Mouse (Mus musculus) kidney, postnatal 0 days (tissue): Measurements from ENCODE around the gene Frmd8. TPM values are rescaled to one million over a fixed set of nuclear protein-coding genes. Genes with fewer than 3 reads are reported as not detected.

Source experiments
- ATAC-seq: fragments of 200-750 bp; cut with Nextera tagmentation; replicated peaks from 2 replicates; pipeline ENCODE4 v1.8.0; 2017; ENCODE audit warnings: low read depth, moderate number of reproducible peaks, moderate TSS enrichment, moderate library complexity; ENCODE audit not compliant: low FRiP score
- DNase-seq: peaks from one replicate; pipeline ENCODE4 v3.0.0-alpha.2; 2016; ENCODE audit warnings: low spot score
- H3K27ac ChIP-seq: fragments of 300-500 bp; sonication (generic); 2 replicates; pipeline ENCODE4 v1.5.1; 2014; ENCODE audit warnings: mild to moderate bottlenecking
- H3K27me3 ChIP-seq: fragments of 300-500 bp; sonication (generic); 2 replicates; pipeline ENCODE4 v1.6.1; 2014; ENCODE audit warnings: low read length, mixed read lengths; ENCODE audit not compliant: insufficient read depth
- H3K36me3 ChIP-seq: fragments of 300-500 bp; sonication (generic); 2 replicates; pipeline ENCODE4 v1.6.1; 2014; ENCODE audit warnings: low read length, mixed read lengths; ENCODE audit not compliant: insufficient read depth
- H3K4me1 ChIP-seq: fragments of 300-500 bp; sonication (generic); replicated peaks from 2 replicates; pipeline ENCODE4 v1.6.1; 2014; ENCODE audit warnings: antibody characterized with exemption, low read length, mixed read lengths; ENCODE audit not compliant: insufficient read depth
- H3K4me2 ChIP-seq: fragments of 300-500 bp; sonication (generic); 2 replicates; pipeline ENCODE4 v1.6.1; 2014; ENCODE audit warnings: mild to moderate bottlenecking, low read length, moderate library complexity, mixed read lengths
- H3K4me3 ChIP-seq: fragments of 300-500 bp; sonication (generic); replicated peaks from 2 replicates; pipeline ENCODE4 v1.5.1; 2014; ENCODE audit warnings: low read depth, low read length
- H3K9ac ChIP-seq: fragments of 300-500 bp; sonication (generic); 2 replicates; pipeline ENCODE4 v1.6.1; 2014; ENCODE audit warnings: low read depth, low read length
- H3K9me3 ChIP-seq: fragments of 300-500 bp; sonication (generic); replicated peaks from 2 replicates; pipeline ENCODE4 v1.6.1; 2016; ENCODE audit warnings: low read length, inconsistent platforms, mixed read lengths
- CTCF ChIP-seq: IDR thresholded peaks from 2 replicates; pipeline ENCODE4 v1.5.1; 2016; ENCODE audit warnings: antibody characterized with exemption, low read depth, mild to moderate bottlenecking, moderate library complexity
- WGBS: fragments of 180-500 bp; shearing (Covaris S2); extraction: QIAGEN DNeasy Blood & Tissue Kit; methylation state at CpG from one replicate; pipeline ENCODE4 v1.1.7; 2014; 5-methylcytosine and 5-hydroxymethylcytosine counted together
- polyA plus RNA-seq: library from polyadenylated mRNA; unstranded; fragments of >200 nt; fragmentation: Nextera tagmentation; extraction: Ambion mirVana; gene quantifications from 2 replicates; pipeline ENCODE4 v1.2.1, GENCODE M21; 2015

Gene Frmd8
- polyA plus RNA-seq, 1 experiment from 2014 or later = 31.6 TPM

DNA sequence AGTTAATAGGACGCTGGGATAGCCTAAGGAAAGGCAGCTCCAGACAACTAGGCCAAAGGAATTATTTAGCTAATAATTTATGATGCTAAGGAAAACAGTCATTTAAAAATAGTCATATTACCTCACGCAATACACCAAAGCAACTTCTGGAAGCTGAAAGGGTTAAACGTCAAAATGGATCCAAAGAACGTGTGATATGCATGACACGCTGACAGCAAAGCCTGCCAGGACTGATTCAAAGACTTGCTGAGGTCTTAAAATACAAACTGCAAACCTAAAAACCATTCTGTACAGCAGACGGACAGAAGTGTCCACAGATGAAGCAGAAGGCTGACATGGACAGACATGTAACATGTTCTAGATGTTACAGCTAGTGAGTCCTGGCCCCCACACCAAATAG is 42.7 kb downstream of the Frmd8 start:
- no peak for TF ChIP-seq CTCF
- WGBS = 67% methylated on average over 6 of the region's 6 CpGs
- Histone ChIP-seq H3K36me3 (0 out of 2 replicates have a peak, but pooled peaks cover 4% of the 10 kb centered on the region), H3K4me2 (no peak overlapping the region), H3K9me3 (no peaks in the 10 kb centered on the region), H3K27ac (peak overlapping the region; percentile 27), H3K27me3 (no peaks in the 10 kb centered on the region), H3K9ac (no peak overlapping the region), H3K4me3 (no peak overlapping the region), H3K4me1 (no peaks in the 10 kb centered on the region)
- DNase-seq (no peak), ATAC-seq (no peak)

DNA sequence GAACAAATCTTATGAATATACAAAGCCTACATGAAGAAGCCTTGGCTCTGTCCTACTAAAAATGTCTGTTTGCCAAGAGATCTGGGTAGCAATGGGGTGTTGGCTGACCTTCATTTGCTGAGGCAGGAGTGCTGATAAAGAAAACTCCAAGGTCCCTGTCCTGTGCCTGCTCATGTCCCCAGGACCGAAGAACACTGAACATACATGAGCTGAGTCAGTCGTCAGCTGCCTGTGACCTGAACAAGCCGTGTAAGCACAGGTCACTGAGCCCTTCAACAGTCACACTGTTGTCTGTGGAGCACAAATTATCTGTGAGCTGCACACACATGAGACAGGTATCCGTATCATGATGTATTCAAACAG is 43.1 kb downstream of the Frmd8 start:
- Histone ChIP-seq H3K36me3 (0 out of 2 replicates have a peak, but pooled peaks cover 4% of the 10 kb centered on the region), H3K9ac (no peak overlapping the region), H3K27ac (peak overlapping the region; percentile 27), H3K4me3 (no peak overlapping the region), H3K4me1 (no peaks in the 10 kb centered on the region), H3K4me2 (no peak overlapping the region), H3K9me3 (no peaks in the 10 kb centered on the region), H3K27me3 (no peaks in the 10 kb centered on the region)
- no peak for DNase-seq
- ATAC-seq = no peak
- no peak for TF ChIP-seq CTCF
- 78% methylated on average over 4 of the region's 4 CpGs for WGBS

GRCm38 (mm10) chr19:5831224-5831957 is 43.7 kb downstream of the Frmd8 start:
- 0 out of 2 replicates have a peak, but pooled peaks cover 4% of the 10 kb centered on the region for H3K36me3 ChIP-seq
- 76% methylated on average over 11 of the region's 11 CpGs for WGBS
- H3K9ac ChIP-seq = no peak overlapping the region
- H3K27me3 ChIP-seq = no peaks in the 10 kb centered on the region
- ATAC-seq = peak; percentile 25
- no peak for DNase-seq
- H3K27ac ChIP-seq = peak overlapping the region; percentile 27
- H3K9me3 ChIP-seq = no peaks in the 10 kb centered on the region
- H3K4me3 ChIP-seq = no peak overlapping the region
- no peaks in the 10 kb centered on the region for H3K4me1 ChIP-seq
- no peak for TF ChIP-seq CTCF
- H3K4me2 ChIP-seq = no peak overlapping the region

DNA sequence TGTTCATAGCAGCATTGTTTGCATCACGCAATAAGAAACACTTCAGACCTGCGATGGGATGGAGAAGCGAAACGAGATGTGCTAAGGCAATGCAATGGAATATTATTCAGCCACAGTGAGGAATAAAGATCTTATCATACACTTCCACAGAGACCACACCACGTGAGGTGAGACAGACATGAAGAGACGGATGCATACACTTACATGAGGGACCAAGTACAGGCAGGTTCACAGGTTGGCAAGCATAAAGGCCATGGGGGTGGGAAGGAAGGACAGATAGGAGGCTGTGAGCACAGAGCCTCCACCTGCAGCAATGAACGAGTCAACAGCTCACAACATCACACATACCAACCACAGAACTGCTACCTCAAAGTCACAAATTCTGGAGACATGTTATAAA is 44.3 kb downstream of the Frmd8 start:
- Histone ChIP-seq H3K36me3 (0 out of 2 replicates have a peak, but pooled peaks cover 10% of the 10 kb centered on the region), H3K4me2 (no peak overlapping the region), H3K4me1 (no peaks in the 10 kb centered on the region), H3K27me3 (no peaks in the 10 kb centered on the region), H3K4me3 (no peak overlapping the region), H3K9ac (no peak overlapping the region), H3K9me3 (no peaks in the 10 kb centered on the region), H3K27ac (no peak overlapping the region; the same call in 1 of the 2 replicates)
- DNase-seq (no peak), ATAC-seq (no peak)
- no peak for TF ChIP-seq CTCF
- WGBS = 87% methylated on average over 7 of the region's 7 CpGs

- 71% methylated on average over 19 of the region's 19 CpGs for WGBS
- no peak for DNase-seq
- Histone ChIP-seq H3K9ac (no peak overlapping the region), H3K4me3 (no peak overlapping the region), H3K36me3 (0 out of 2 replicates have a peak, but pooled peaks cover 14% of the 10 kb centered on the region), H3K4me1 (no peaks in the 10 kb centered on the region), H3K27ac (no peak overlapping the region; the same call in 1 of the 2 replicates), H3K4me2 (no peak overlapping the region), H3K27me3 (no peaks in the 10 kb centered on the region), H3K9me3 (no peaks in the 10 kb centered on the region)
- no peak for ATAC-seq
- TF ChIP-seq CTCF = no peak
These were observed 45.0 kb downstream of the Frmd8 start for GRCm38 (mm10) chr19:5829958-5830615.

GRCm38 (mm10) chr19:5828905-5829304 is 46.2 kb downstream of the Frmd8 start:
- Histone ChIP-seq H3K27ac (no peak overlapping the region), H3K4me3 (no peak overlapping the region), H3K36me3 (0 out of 2 replicates have a peak, but pooled peaks cover 14% of the 10 kb centered on the region), H3K4me2 (no peak overlapping the region), H3K4me1 (peaks cover 11% of the 10 kb centered on the region), H3K9ac (no peak overlapping the region), H3K9me3 (no peaks in the 10 kb centered on the region), H3K27me3 (no peaks in the 10 kb centered on the region)
- 93% methylated on average over 7 of the region's 7 CpGs for WGBS
- no peak for ATAC-seq
- no peak for DNase-seq
- no peak for TF ChIP-seq CTCF
